Mouse (Mus musculus) c-Kit-positive CD71-negative TER-119-negative erythroid progenitor cells, embryonic 14.5 days (primary cell): Measurements from ENCODE around the gene Ssr2.
"Not testable (repeated sequence)": the region's sequence is repeated elsewhere in the genome, so short reads cannot be mapped to it uniquely, and the experiment has no call there.

Source experiments
- DNase-seq: peaks from one replicate; pipeline ENCODE4 v3.0.0-alpha.2; 2013; ENCODE audit warnings: low read depth

The Ssr2 gene

GRCm38 (mm10) chr3:88563966-88564365 is 11.7 kb upstream of the Ssr2 start:
- no peak for DNase-seq

- no peak for DNase-seq
Observed at GRCm38 (mm10) chr3:88566116-88566515, 9.6 kb upstream of the Ssr2 start.

- no peak for DNase-seq
Observed at GRCm38 (mm10) chr3:88566536-88567061, 9.1 kb upstream of the Ssr2 start.

- DNase-seq, result no peak
Observed at GRCm38 (mm10) chr3:88567892-88568291, 7.8 kb upstream of the Ssr2 start.

- no peak for DNase-seq
Observed at GRCm38 (mm10) chr3:88568615-88569014, 7.1 kb upstream of the Ssr2 start.

GRCm38 (mm10) chr3:88569093-88569492 is 6.6 kb upstream of the Ssr2 start:
- DNase-seq, result no peak

- DNase-seq, result no peak
Observed at GRCm38 (mm10) chr3:88569694-88570093, 6.0 kb upstream of the Ssr2 start.

- DNase-seq, result no peak
Observed at GRCm38 (mm10) chr3:88570341-88570740, 5.3 kb upstream of the Ssr2 start.

GRCm38 (mm10) chr3:88571856-88572255 is 3.8 kb upstream of the Ssr2 start:
- no peak for DNase-seq

- no peak for DNase-seq
Observed at GRCm38 (mm10) chr3:88572835-88573234, 2.8 kb upstream of the Ssr2 start.

- no peak for DNase-seq
Observed at GRCm38 (mm10) chr3:88573810-88574209, 1.9 kb upstream of the Ssr2 start.

- not testable (repeated sequence) for DNase-seq
Observed at GRCm38 (mm10) chr3:88577846-88578245, 2.2 kb downstream of the Ssr2 start.

GRCm38 (mm10) chr3:88578498-88579424 is 3.1 kb downstream of the Ssr2 start:
- no peak for DNase-seq

- peak; percentile 76 for DNase-seq
Observed at GRCm38 (mm10) chr3:88579454-88580117, 3.9 kb downstream of the Ssr2 start.

GRCm38 (mm10) chr3:88585769-88586168 is 10.1 kb downstream of the Ssr2 start:
- DNase-seq, result no peak

- no peak for DNase-seq
Observed at GRCm38 (mm10) chr3:88586640-88587039, 11.0 kb downstream of the Ssr2 start.

- DNase-seq, result no peak
Observed at GRCm38 (mm10) chr3:88590246-88590645, 14.6 kb downstream of the Ssr2 start.

- DNase-seq, result no peak
Observed at GRCm38 (mm10) chr3:88591044-88591443, 15.4 kb downstream of the Ssr2 start.

GRCm38 (mm10) chr3:88591950-88592731 is 16.5 kb downstream of the Ssr2 start:
- peak; percentile 91 for DNase-seq

GRCm38 (mm10) chr3:88592942-88593576 is 17.4 kb downstream of the Ssr2 start:
- no peak for DNase-seq

- no peak for DNase-seq
Observed at GRCm38 (mm10) chr3:88593893-88594580, 18.4 kb downstream of the Ssr2 start.
